Mouse (Mus musculus) heart, adult 2 months (tissue): ENCODE data around the gene Vsx2.

ENCODE experiments used
- CTCF ChIP-seq: fragments of 200-600 bp; IDR thresholded peaks from 2 replicates; pipeline ENCODE4 v1.8.1; 2022; ENCODE audit warnings: antibody characterized with exemption, mild to moderate bottlenecking, moderate library complexity
- EP300 ChIP-seq: fragments of 200-500 bp; IDR thresholded peaks from 2 replicates; pipeline ENCODE4 v1.6.1; 2011; ENCODE audit warnings: low read depth, low read length, control low read depth; ENCODE audit not compliant: insufficient read depth
- POLR2A ChIP-seq: fragments of 200-500 bp; IDR thresholded peaks from 2 replicates; pipeline ENCODE4 v1.6.1; 2011; ENCODE audit warnings: mild to moderate bottlenecking, low read depth, low read length, control low read depth; ENCODE audit not compliant: insufficient read depth

GRCm38 (mm10) chr12:84620975-84621374, 51.4 kb downstream of the Vsx2 start:
- TF ChIP-seq CTCF: peak; percentile 74
- no peak for TF ChIP-seq EP300
- no peak for TF ChIP-seq POLR2A
